Mouse (Mus musculus): Measurements from ENCODE around the gene Nfkb1. TPM values are rescaled to one million over a fixed set of nuclear protein-coding genes. Genes with fewer than 3 reads are reported as not detected.
A peak's percentile ranks its signal among the peaks of the same experiment; 100 is the strongest.

Nfkb1 gene
- polyA plus RNA-seq, 1 experiment from 2014 or later, result 24.0 TPM

GRCm38 (mm10) chr3:135614376-135614775, 77.0 kb downstream of the Nfkb1 start:
- Histone ChIP-seq H3K36me3 (ENCODE audit: control insufficient read depth, insufficient read depth) (peaks cover 61% of the 10 kb centered on the region), H3K4me2 (ENCODE audit: low read depth, low read length) (no peak overlapping the region), H3K9ac (ENCODE audit: low read length) (no peak overlapping the region), H3K4me3 (ENCODE audit: low read length) (no peak overlapping the region), H3K9me3 (replicated peaks; ENCODE audit: control insufficient read depth, low read length) (no peaks in the 10 kb centered on the region), H3K27ac (ENCODE audit: low read length) (no peak overlapping the region), H3K27me3 (ENCODE audit: control insufficient read depth, insufficient read depth, low read length) (no peaks in the 10 kb centered on the region), H3K4me1 (ENCODE audit: control insufficient read depth, insufficient read depth, low read length) (no peaks in the 10 kb centered on the region)
- WGBS, result 87% methylated on average over 3 of the region's 3 CpGs
- no peak for ATAC-seq (replicated peaks; ENCODE audit: extremely low read depth, insufficient read depth, low FRiP score)

- ATAC-seq (replicated peaks; ENCODE audit: extremely low read depth, insufficient read depth, low FRiP score), result no peak
- Histone ChIP-seq H3K4me2 (ENCODE audit: low read depth, low read length) (no peak overlapping the region), H3K27ac (ENCODE audit: low read length) (no peak overlapping the region), H3K27me3 (ENCODE audit: control insufficient read depth, insufficient read depth, low read length) (no peaks in the 10 kb centered on the region), H3K4me3 (ENCODE audit: low read length) (no peak overlapping the region), H3K9ac (ENCODE audit: low read length) (no peak overlapping the region), H3K36me3 (ENCODE audit: control insufficient read depth, insufficient read depth) (peaks cover 56% of the 10 kb centered on the region), H3K9me3 (replicated peaks; ENCODE audit: control insufficient read depth, low read length) (no peaks in the 10 kb centered on the region), H3K4me1 (ENCODE audit: control insufficient read depth, insufficient read depth, low read length) (peaks cover 20% of the 10 kb centered on the region)
- 52% methylated on average over 3 of the region's 3 CpGs for WGBS
Observed at GRCm38 (mm10) chr3:135610221-135610620, 81.1 kb downstream of the Nfkb1 start.

GRCm38 (mm10) chr3:135607660-135608473, 83.5 kb downstream of the Nfkb1 start:
- H3K9me3 ChIP-seq (replicated peaks; ENCODE audit: control insufficient read depth, low read length), result no peaks in the 10 kb centered on the region
- H3K27me3 ChIP-seq (ENCODE audit: control insufficient read depth, insufficient read depth, low read length), result no peaks in the 10 kb centered on the region
- ATAC-seq (replicated peaks; ENCODE audit: extremely low read depth, insufficient read depth, low FRiP score), result no peak
- H3K9ac ChIP-seq (ENCODE audit: low read length), result peak overlapping the region; percentile 49; the same call in 1 of the 2 replicates
- 59% methylated on average over 24 of the region's 24 CpGs for WGBS
- H3K4me2 ChIP-seq (ENCODE audit: low read depth, low read length), result peak overlapping the region; percentile 47
- peaks cover 46% of the 10 kb centered on the region for H3K36me3 ChIP-seq (ENCODE audit: control insufficient read depth, insufficient read depth)
- peaks cover 38% of the 10 kb centered on the region for H3K4me1 ChIP-seq (ENCODE audit: control insufficient read depth, insufficient read depth, low read length)
- H3K4me3 ChIP-seq (ENCODE audit: low read length), result peak overlapping the region; percentile 25
- H3K27ac ChIP-seq (ENCODE audit: low read length), result peak overlapping the region; percentile 61

GRCm38 (mm10) chr3:135607021-135607420, 84.3 kb downstream of the Nfkb1 start:
- H3K9ac ChIP-seq (ENCODE audit: low read length), result no peak overlapping the region

GRCm38 (mm10) chr3:135606592-135606991, 84.8 kb downstream of the Nfkb1 start:
- no peak for ATAC-seq (replicated peaks; ENCODE audit: extremely low read depth, insufficient read depth, low FRiP score)
- Histone ChIP-seq H3K36me3 (ENCODE audit: control insufficient read depth, insufficient read depth) (peaks cover 34% of the 10 kb centered on the region), H3K4me2 (ENCODE audit: low read depth, low read length) (no peak overlapping the region), H3K9me3 (replicated peaks; ENCODE audit: control insufficient read depth, low read length) (no peaks in the 10 kb centered on the region), H3K9ac (ENCODE audit: low read length) (no peak overlapping the region), H3K27ac (ENCODE audit: low read length) (peak overlapping the region; percentile 32; the same call in 1 of the 2 replicates), H3K4me1 (ENCODE audit: control insufficient read depth, insufficient read depth, low read length) (peaks cover 48% of the 10 kb centered on the region), H3K27me3 (ENCODE audit: control insufficient read depth, insufficient read depth, low read length) (no peaks in the 10 kb centered on the region), H3K4me3 (ENCODE audit: low read length) (no peak overlapping the region)
- whole genome bisulfite sequencing, result 85% methylated on average over 8 of the region's 8 CpGs

More at GRCm38 (mm10) chr3:135607021-135607420, 84.3 kb downstream of the Nfkb1 start:
- H3K27me3 ChIP-seq (ENCODE audit: control insufficient read depth, insufficient read depth, low read length), result no peaks in the 10 kb centered on the region
- peak overlapping the region; percentile 61 for H3K27ac ChIP-seq (ENCODE audit: low read length)
- H3K4me2 ChIP-seq (ENCODE audit: low read depth, low read length), result no peak overlapping the region
- H3K9me3 ChIP-seq (replicated peaks; ENCODE audit: control insufficient read depth, low read length), result no peaks in the 10 kb centered on the region
- H3K4me1 ChIP-seq (ENCODE audit: control insufficient read depth, insufficient read depth, low read length), result peaks cover 46% of the 10 kb centered on the region
- no peak for ATAC-seq (replicated peaks; ENCODE audit: extremely low read depth, insufficient read depth, low FRiP score)
- 82% methylated on average over 9 of the region's 9 CpGs for WGBS
- H3K4me3 ChIP-seq (ENCODE audit: low read length), result no peak overlapping the region
- H3K36me3 ChIP-seq (ENCODE audit: control insufficient read depth, insufficient read depth), result peaks cover 37% of the 10 kb centered on the region

GRCm38 (mm10) chr3:135605474-135605873, 85.9 kb downstream of the Nfkb1 start:
- H3K27ac ChIP-seq (ENCODE audit: low read length), result peak overlapping the region; percentile 5
- no peak overlapping the region for H3K4me3 ChIP-seq (ENCODE audit: low read length)
- ATAC-seq (replicated peaks; ENCODE audit: extremely low read depth, insufficient read depth, low FRiP score), result no peak
- no peak overlapping the region for H3K9ac ChIP-seq (ENCODE audit: low read length)
- WGBS, result 49% methylated on average over 4 of the region's 4 CpGs
- H3K36me3 ChIP-seq (ENCODE audit: control insufficient read depth, insufficient read depth), result peaks cover 31% of the 10 kb centered on the region
- no peak overlapping the region for H3K4me2 ChIP-seq (ENCODE audit: low read depth, low read length)
- peaks cover 48% of the 10 kb centered on the region for H3K4me1 ChIP-seq (ENCODE audit: control insufficient read depth, insufficient read depth, low read length)
- no peaks in the 10 kb centered on the region for H3K27me3 ChIP-seq (ENCODE audit: control insufficient read depth, insufficient read depth, low read length)
- H3K9me3 ChIP-seq (replicated peaks; ENCODE audit: control insufficient read depth, low read length), result no peaks in the 10 kb centered on the region

GRCm38 (mm10) chr3:135604626-135605417, 86.5 kb downstream of the Nfkb1 start:
- H3K27ac ChIP-seq (ENCODE audit: low read length), result peak overlapping the region; percentile 33; the same call in 1 of the 2 replicates
- ATAC-seq (replicated peaks; ENCODE audit: extremely low read depth, insufficient read depth, low FRiP score), result no peak
- no peak overlapping the region for H3K9ac ChIP-seq (ENCODE audit: low read length)
- peaks cover 48% of the 10 kb centered on the region for H3K4me1 ChIP-seq (ENCODE audit: control insufficient read depth, insufficient read depth, low read length)
- 74% methylated on average over 10 of the region's 10 CpGs for WGBS
- H3K27me3 ChIP-seq (ENCODE audit: control insufficient read depth, insufficient read depth, low read length), result no peaks in the 10 kb centered on the region
- no peak overlapping the region for H3K4me3 ChIP-seq (ENCODE audit: low read length)
- H3K36me3 ChIP-seq (ENCODE audit: control insufficient read depth, insufficient read depth), result peaks cover 31% of the 10 kb centered on the region
- no peak overlapping the region for H3K4me2 ChIP-seq (ENCODE audit: low read depth, low read length)
- H3K9me3 ChIP-seq (replicated peaks; ENCODE audit: control insufficient read depth, low read length), result no peaks in the 10 kb centered on the region

GRCm38 (mm10) chr3:135602731-135603130, 88.6 kb downstream of the Nfkb1 start:
- Histone ChIP-seq H3K9me3 (replicated peaks; ENCODE audit: control insufficient read depth, low read length) (no peaks in the 10 kb centered on the region), H3K4me2 (ENCODE audit: low read depth, low read length) (peak overlapping the region; percentile 16; the same call in 1 of the 2 replicates), H3K9ac (ENCODE audit: low read length) (peak overlapping the region; percentile 28; the same call in 1 of the 2 replicates), H3K36me3 (ENCODE audit: control insufficient read depth, insufficient read depth) (peaks cover 29% of the 10 kb centered on the region), H3K27ac (ENCODE audit: low read length) (peak overlapping the region; percentile 84), H3K4me3 (ENCODE audit: low read length) (no peak overlapping the region), H3K4me1 (ENCODE audit: control insufficient read depth, insufficient read depth, low read length) (peaks cover 44% of the 10 kb centered on the region), H3K27me3 (ENCODE audit: control insufficient read depth, insufficient read depth, low read length) (no peaks in the 10 kb centered on the region)
- peak; percentile 46 for ATAC-seq (replicated peaks; ENCODE audit: extremely low read depth, insufficient read depth, low FRiP score)
- WGBS, result 39% methylated on average over 10 of the region's 10 CpGs

- peaks cover 25% of the 10 kb centered on the region for H3K36me3 ChIP-seq (ENCODE audit: control insufficient read depth, insufficient read depth)
- no peak for ATAC-seq (replicated peaks; ENCODE audit: extremely low read depth, insufficient read depth, low FRiP score)
- H3K4me3 ChIP-seq (ENCODE audit: low read length), result no peak overlapping the region
- H3K27me3 ChIP-seq (ENCODE audit: control insufficient read depth, insufficient read depth, low read length), result no peaks in the 10 kb centered on the region
- no peak overlapping the region for H3K9ac ChIP-seq (ENCODE audit: low read length)
- peaks cover 20% of the 10 kb centered on the region for H3K4me1 ChIP-seq (ENCODE audit: control insufficient read depth, insufficient read depth, low read length)
- 82% methylated on average over 3 of the region's 3 CpGs for WGBS
- no peak overlapping the region for H3K27ac ChIP-seq (ENCODE audit: low read length)
- no peaks in the 10 kb centered on the region for H3K9me3 ChIP-seq (replicated peaks; ENCODE audit: control insufficient read depth, low read length)
- no peak overlapping the region for H3K4me2 ChIP-seq (ENCODE audit: low read depth, low read length)
Observed at GRCm38 (mm10) chr3:135598355-135598754, 93.0 kb downstream of the Nfkb1 start.
